Mouse (Mus musculus) kidney, embryonic 16.5 days (tissue): ENCODE data around the gene Adgrf4. TPM values are rescaled to one million over a fixed set of nuclear protein-coding genes. Genes with fewer than 3 reads are reported as not detected.

Experiments used
- ATAC-seq: fragments of 200-750 bp; cut with Nextera tagmentation; 2 replicates; pipeline ENCODE4 v1.8.0; 2017; ENCODE audit warnings: moderate TSS enrichment; ENCODE audit not compliant: low FRiP score, low TSS enrichment
- H3K27ac ChIP-seq: fragments of 300-500 bp; sonication (generic); 2 replicates; pipeline ENCODE4 v1.5.1; 2014; ENCODE audit warnings: low read length
- H3K27me3 ChIP-seq: fragments of 300-500 bp; sonication (generic); 2 replicates; pipeline ENCODE4 v1.6.1; 2014; ENCODE audit warnings: low read length, control low read depth, mixed read lengths; ENCODE audit not compliant: insufficient read depth
- H3K36me3 ChIP-seq: fragments of 300-500 bp; sonication (generic); 2 replicates; pipeline ENCODE4 v1.6.1; 2014; ENCODE audit warnings: low read length, control low read depth, mixed read lengths; ENCODE audit not compliant: insufficient read depth
- H3K4me1 ChIP-seq: fragments of 300-500 bp; sonication (generic); 2 replicates; pipeline ENCODE4 v1.6.1; 2014; ENCODE audit warnings: low read length, control low read depth, mixed read lengths; ENCODE audit not compliant: insufficient read depth
- H3K4me2 ChIP-seq: fragments of 300-500 bp; sonication (generic); replicated peaks from 2 replicates; pipeline ENCODE4 v1.6.1; 2014; ENCODE audit warnings: low read depth, low read length
- H3K4me3 ChIP-seq: fragments of 300-500 bp; sonication (generic); 2 replicates; pipeline ENCODE4 v1.5.1; 2014; ENCODE audit warnings: mild to moderate bottlenecking, low read length
- H3K9ac ChIP-seq: fragments of 300-500 bp; sonication (generic); replicated peaks from 2 replicates; pipeline ENCODE4 v1.6.1; 2014; ENCODE audit warnings: low read length
- H3K9me3 ChIP-seq: fragments of 300-500 bp; sonication (generic); 2 replicates; pipeline ENCODE4 v1.6.1; 2016; ENCODE audit warnings: low read length, control low read depth
- WGBS: fragments of 180-500 bp; shearing (Covaris S2); extraction: QIAGEN DNeasy Blood & Tissue Kit; methylation state at CpG from one replicate; pipeline ENCODE4 v1.1.7; 2014; 5-methylcytosine and 5-hydroxymethylcytosine counted together
- polyA plus RNA-seq: library from polyadenylated mRNA; unstranded; fragments of >200 nt; fragmentation: Nextera tagmentation; extraction: Ambion mirVana; gene quantifications from 2 replicates; pipeline ENCODE4 v1.2.1, GENCODE M21; 2015

The Adgrf4 gene
- polyA plus RNA-seq, 1 experiment from 2014 or later, result 0.14 TPM

DNA sequence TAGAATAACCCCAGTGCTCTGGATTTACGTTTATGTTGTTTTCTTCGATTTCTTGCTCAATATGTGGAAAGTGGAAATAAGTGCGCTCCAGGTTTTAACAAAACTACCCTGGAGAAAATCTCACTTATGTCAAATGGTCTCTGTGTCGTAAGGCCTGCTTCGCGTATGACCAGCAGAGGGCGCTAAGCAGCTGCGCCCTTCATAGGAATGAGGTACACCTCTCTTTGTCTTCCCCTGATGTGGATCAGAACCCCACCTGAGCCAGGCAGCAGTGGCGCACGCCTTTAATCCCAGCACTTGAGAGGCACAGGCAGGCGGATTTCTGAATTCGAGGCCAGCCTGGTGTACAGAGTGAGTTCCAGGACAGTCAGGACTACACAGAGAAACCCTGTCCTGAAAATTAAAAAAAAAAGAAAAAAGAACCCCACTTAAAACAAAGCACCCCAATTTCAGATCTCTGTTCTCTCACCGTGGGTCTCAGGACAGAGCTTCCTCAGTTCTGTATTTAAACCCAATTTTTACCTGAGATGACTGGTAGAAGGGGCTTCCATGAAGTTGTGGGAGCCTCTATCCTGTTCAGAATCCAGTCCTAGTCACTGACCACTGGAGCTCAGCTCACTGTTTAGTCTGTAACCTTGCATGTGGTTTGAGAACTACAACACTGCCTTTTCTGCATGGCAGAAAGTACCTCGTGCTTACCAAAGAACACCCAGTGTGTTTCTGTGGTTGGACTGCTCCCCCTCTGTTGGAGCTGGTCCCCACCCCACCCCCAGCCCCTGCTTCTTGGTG, 33.3 kb downstream of the Adgrf4 start:
- Histone ChIP-seq H3K9ac (no peak overlapping the region), H3K27ac (no peak overlapping the region), H3K4me2 (0 out of 2 replicates have a peak overlapping the region, but pooled peaks have one; percentile 18), H3K9me3 (no peaks in the 10 kb centered on the region), H3K27me3 (no peaks in the 10 kb centered on the region), H3K4me1 (no peaks in the 10 kb centered on the region), H3K36me3 (no peaks in the 10 kb centered on the region), H3K4me3 (no peak overlapping the region)
- WGBS, result 24% methylated on average over 14 of the region's 14 CpGs
- ATAC-seq, result peak; percentile 65; the same call in 1 of the 2 replicates

DNA sequence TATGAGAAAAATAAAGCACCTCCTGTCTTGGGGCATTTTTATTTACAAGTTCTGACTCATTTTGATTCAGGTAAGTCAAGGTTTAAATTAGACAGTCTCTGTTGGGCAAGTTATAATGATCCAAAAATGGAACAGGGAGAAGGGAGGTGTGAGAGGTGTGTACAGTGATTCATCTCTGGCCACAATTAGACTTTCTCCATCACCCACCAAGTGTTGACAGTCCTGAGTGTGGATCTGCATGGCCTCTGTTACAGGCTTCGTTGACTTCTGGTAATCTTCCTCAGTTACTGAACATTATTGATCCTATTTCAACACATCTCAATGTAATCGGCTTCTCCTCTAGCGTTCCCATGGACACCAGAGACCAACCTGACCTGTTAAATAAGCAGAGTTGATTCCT, 48.7 kb downstream of the Adgrf4 start:
- Histone ChIP-seq H3K36me3 (no peaks in the 10 kb centered on the region), H3K4me3 (no peak overlapping the region), H3K4me2 (no peak overlapping the region), H3K9me3 (no peaks in the 10 kb centered on the region), H3K9ac (no peak overlapping the region), H3K27me3 (no peaks in the 10 kb centered on the region), H3K27ac (no peak overlapping the region), H3K4me1 (no peaks in the 10 kb centered on the region)
- ATAC-seq, result no peak
- 86% methylated on average over 3 of the region's 3 CpGs for WGBS

DNA sequence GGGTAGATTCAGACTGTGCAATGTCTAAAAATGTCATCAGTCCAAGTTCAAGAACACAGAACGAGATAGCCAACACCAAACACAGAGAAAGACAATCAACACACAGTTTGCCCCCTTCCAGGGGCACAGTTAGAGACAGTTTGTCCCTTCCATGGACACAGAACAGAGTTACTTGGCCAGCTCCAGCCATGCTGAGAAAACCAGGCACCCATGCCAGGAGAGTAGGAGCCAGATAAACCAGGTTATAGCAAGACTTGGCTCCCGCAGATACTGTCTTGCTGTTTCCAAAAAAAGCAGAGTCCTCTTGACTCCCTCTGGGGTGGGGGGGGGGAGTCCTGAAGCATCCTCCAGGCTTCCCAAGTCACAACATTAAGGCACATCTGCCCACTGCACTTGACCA, 61.9 kb downstream of the Adgrf4 start:
- 93% methylated on average over 2 of the region's 2 CpGs for WGBS
- H3K4me2 ChIP-seq, result no peak overlapping the region
- H3K9me3 ChIP-seq, result no peaks in the 10 kb centered on the region
- ATAC-seq, result no peak
- no peak overlapping the region for H3K4me3 ChIP-seq
- H3K4me1 ChIP-seq, result no peaks in the 10 kb centered on the region
- no peak overlapping the region for H3K27ac ChIP-seq
- no peak overlapping the region for H3K9ac ChIP-seq
- no peaks in the 10 kb centered on the region for H3K27me3 ChIP-seq
- no peaks in the 10 kb centered on the region for H3K36me3 ChIP-seq

DNA sequence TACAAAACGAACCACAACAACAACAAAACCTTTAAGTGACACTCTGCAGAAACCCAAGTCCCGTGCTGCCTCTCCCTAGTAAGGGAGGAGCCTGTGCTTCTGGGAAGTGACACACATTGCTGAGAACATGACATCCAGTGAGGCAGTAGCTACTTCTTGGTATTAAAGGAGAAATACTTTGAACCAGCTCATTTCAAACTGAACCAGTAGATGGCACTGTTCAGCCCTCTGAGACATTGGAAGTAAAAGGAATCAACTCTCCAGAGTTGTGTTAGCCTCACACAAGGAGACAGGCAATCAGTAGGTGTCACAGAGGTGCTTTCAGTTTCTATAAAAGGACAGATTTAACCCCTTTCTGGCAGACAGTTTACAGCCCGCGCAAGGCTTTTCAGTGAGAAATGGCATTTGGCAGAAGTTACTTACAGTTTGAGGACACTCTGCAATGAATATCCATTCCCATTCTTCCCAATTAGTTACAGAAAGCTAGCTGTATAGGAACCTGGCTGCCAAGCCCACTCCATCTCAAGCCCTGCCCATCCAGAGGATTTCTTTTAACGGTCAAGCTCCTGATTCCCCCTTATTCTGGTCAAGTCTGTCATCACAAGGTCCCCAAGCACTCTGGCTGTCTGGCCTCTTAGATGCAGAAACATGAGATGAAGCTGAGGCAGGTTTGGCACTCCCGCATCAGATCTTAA, 78.9 kb downstream of the Adgrf4 start:
- H3K4me1 ChIP-seq, result peaks cover 3% of the 10 kb centered on the region; the same call in 1 of the 2 replicates
- no peaks in the 10 kb centered on the region for H3K36me3 ChIP-seq
- peak; percentile 61; the same call in 1 of the 2 replicates for ATAC-seq
- no peaks in the 10 kb centered on the region for H3K27me3 ChIP-seq
- H3K4me2 ChIP-seq, result no peak overlapping the region
- H3K9me3 ChIP-seq, result no peaks in the 10 kb centered on the region
- no peak overlapping the region for H3K4me3 ChIP-seq
- 33% methylated on average over 6 of the region's 6 CpGs for WGBS
- H3K9ac ChIP-seq, result no peak overlapping the region
- no peak overlapping the region for H3K27ac ChIP-seq

DNA sequence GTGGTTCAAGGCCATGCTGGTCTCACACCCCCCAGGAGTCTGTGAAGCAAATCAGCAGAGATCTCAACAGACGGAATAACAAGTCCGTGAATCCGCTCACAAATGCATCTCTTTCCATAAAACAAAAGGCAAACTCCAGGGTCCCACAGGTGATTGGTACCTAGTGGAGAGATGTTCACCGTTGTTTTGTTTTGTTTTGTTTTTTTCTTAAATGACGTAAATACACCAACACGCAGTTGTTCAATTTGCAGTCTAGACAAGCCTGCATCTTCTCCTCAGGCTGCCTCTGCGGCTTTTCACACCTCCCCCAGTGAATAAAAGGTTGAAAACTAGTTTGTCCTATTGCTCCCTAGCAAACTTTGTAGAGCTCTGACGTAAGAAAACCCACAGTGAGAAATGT, 80.8 kb downstream of the Adgrf4 start, which contains the start of gene Opn5:
Gene Opn5, minus strand, starts transcription at position 101 of the 400 bp plus-strand sequence.
- H3K4me3 ChIP-seq, result no peak within 1 kb of the TSS
- H3K9ac ChIP-seq, result no peak within 1 kb of the TSS
- H3K9me3 ChIP-seq, result no peaks in the 10 kb centered on the region
- WGBS, result 83% methylated on average over 8 of the region's 8 CpGs
- H3K27ac ChIP-seq, result no peak within 1 kb of the TSS
- peaks cover 3% of the 10 kb centered on the region; the same call in 1 of the 2 replicates for H3K4me1 ChIP-seq
- no peak for ATAC-seq
- no peak within 1 kb of the TSS for H3K4me2 ChIP-seq
- H3K27me3 ChIP-seq, result no peaks in the 10 kb centered on the region
- H3K36me3 ChIP-seq, result no peaks in the 10 kb centered on the region

DNA sequence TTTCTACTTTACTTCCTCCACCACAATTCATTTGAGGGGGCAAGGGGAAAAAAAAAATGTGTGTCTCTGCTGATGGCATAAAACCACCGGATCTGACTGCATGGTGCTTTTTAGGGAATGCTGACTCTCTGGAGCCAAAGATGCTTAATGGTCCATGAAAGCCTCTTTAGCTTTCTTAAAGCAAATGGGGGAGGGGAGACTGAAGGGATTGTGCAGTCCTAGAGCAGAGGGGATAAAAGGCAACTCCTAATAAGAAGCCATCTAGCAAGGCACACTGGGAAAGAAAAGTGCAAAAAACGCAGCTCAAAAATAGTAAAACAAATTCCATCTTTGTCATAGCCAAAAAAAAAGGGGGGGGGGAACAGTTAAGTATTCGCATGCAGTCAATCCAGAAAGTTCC, 83.8 kb downstream of the Adgrf4 start:
- no peaks in the 10 kb centered on the region for H3K27me3 ChIP-seq
- H3K36me3 ChIP-seq, result no peaks in the 10 kb centered on the region
- no peak overlapping the region for H3K9ac ChIP-seq
- H3K4me1 ChIP-seq, result peaks cover 3% of the 10 kb centered on the region; the same call in 1 of the 2 replicates
- H3K4me2 ChIP-seq, result no peak overlapping the region
- WGBS, result 29% methylated on average over 3 of the region's 3 CpGs
- no peaks in the 10 kb centered on the region for H3K9me3 ChIP-seq
- no peak overlapping the region for H3K4me3 ChIP-seq
- peak; percentile 90 for ATAC-seq
- no peak overlapping the region for H3K27ac ChIP-seq

Other genes with a start within 250 kb of the Adgrf4 start
- 0.12 and 0.37 TPM in 2 replicates for gene Opn5, start 80.9 kb downstream of the Adgrf4 start, polyA plus RNA-seq
- gene Adgrf2, start 49.9 kb upstream of the Adgrf4 start, polyA plus RNA-seq, result 0.05 and 0.06 TPM in 2 replicates
- 28.8 and 35.4 TPM in 2 replicates for gene Cd2ap, start 184.4 kb upstream of the Adgrf4 start, polyA plus RNA-seq